Comparison of ENCODE assay signal across 8 mouse cellular contexts in genomic region chr9:106417841-106418625, GRCm38 (mm10). TPM values are rescaled to one million over a fixed set of nuclear protein-coding genes. Genes with fewer than 3 reads are reported as not detected.
DNase-seq lines count a peak whose midpoint lies in the region; ATAC-seq and TF ChIP-seq lines count a peak whose summit lies in the region.

No protein-coding gene starts in this region.

- ATAC-seq in hematopoietic stem cell, adult 5-6 weeks (replicated peaks in 1 of 2; ENCODE audit: insufficient read depth in 1 of 2, low FRiP score in 2 of 2, low TSS enrichment in 1 of 2, low read depth in 1 of 2, poor library complexity in 2 of 2, severe bottlenecking in 2 of 2), result peak; percentile 38 to 46

- TF ChIP-seq POLR2A in lung, adult 2 months (IDR thresholded peaks at IDR 0.05; ENCODE audit: borderline replicate concordance, extremely low read depth, low read depth, low read length), result no peak

- peaks cover 9% of the 10 kb centered on the region for H3K4me1 ChIP-seq in lung, adult 2 months (ENCODE audit: control insufficient read depth, insufficient read depth, low read length)

- no peak for TF ChIP-seq CTCF in lung, adult 2 months (IDR thresholded peaks at IDR 0.05; ENCODE audit: insufficient read depth, low read length)

- H3K4me3 ChIP-seq in lung, adult 2 months (replicated peaks; ENCODE audit: extremely low read depth, low read depth, low read length), result peak overlapping the region; percentile 6

- 16% methylated on average over 29 of the region's 29 CpGs for WGBS in lung, adult 2 months

- DNase-seq in ES-CJ7 (ENCODE audit: low read depth, low spot score), result peak; percentile 52
- DNase-seq in cerebellum, adult 8-10 months, result peak; percentile 72
- peak; percentile 96 to 98 for DNase-seq in frontal cortex, adult 2 months (ENCODE audit: extremely low spot score in 1 of 2, low spot score in 1 of 2)
- peak; percentile 69 for DNase-seq in layer of hippocampus, adult 9-10 months (ENCODE audit: low spot score)
- peak; percentile 57 for DNase-seq in lung, adult 2 months
- DNase-seq in ovary, adult 18-20 months (ENCODE audit: low spot score), result peak; percentile 83
- DNase-seq in urinary bladder, postnatal 14 days (ENCODE audit: low spot score), result peak; percentile 77

RNA-seq across cellular contexts. Expression of gene Rpl29, which starts 11.2 kb away (rescaled TPM):
- polyA plus RNA-seq in frontal cortex, adult 2 months (2012; rRNA removed), result 727 and 762 TPM in 2 replicates
- 1,352 and 1,409 TPM in 2 replicates for total RNA-seq in hematopoietic stem cell, adult 5-6 weeks (2017)
- 288 and 319 TPM in 2 replicates for polyA plus RNA-seq in lung, adult 2 months (2012; rRNA removed)

RNA-seq across cellular contexts. Expression of gene Acy1, which starts 20.1 kb away (rescaled TPM):
- 9.8 and 9.9 TPM in 2 replicates for polyA plus RNA-seq in frontal cortex, adult 2 months (2012; rRNA removed)
- total RNA-seq in hematopoietic stem cell, adult 5-6 weeks (2017), result 16.5 and 26.3 TPM in 2 replicates
- 6.5 and 10.0 TPM in 2 replicates for polyA plus RNA-seq in lung, adult 2 months (2012; rRNA removed)

RNA-seq across cellular contexts. Expression of gene Abhd14b, which starts 29.2 kb away (rescaled TPM):
- polyA plus RNA-seq in frontal cortex, adult 2 months (2012; rRNA removed), result 29.0 and 36.5 TPM in 2 replicates
- total RNA-seq in hematopoietic stem cell, adult 5-6 weeks (2017), result 19.0 and 20.3 TPM in 2 replicates
- 80.0 and 80.9 TPM in 2 replicates for polyA plus RNA-seq in lung, adult 2 months (2012; rRNA removed)

RNA-seq across cellular contexts. Expression of gene Abhd14a, which starts 29.4 kb away (rescaled TPM):
- polyA plus RNA-seq in frontal cortex, adult 2 months (2012; rRNA removed), result 73.6 and 78.1 TPM in 2 replicates
- total RNA-seq in hematopoietic stem cell, adult 5-6 weeks (2017), result 22.5 and 32.4 TPM in 2 replicates
- 27.2 and 34.4 TPM in 2 replicates for polyA plus RNA-seq in lung, adult 2 months (2012; rRNA removed)

RNA-seq across cellular contexts. Expression of gene Pcbp4, which starts 35.1 kb away (rescaled TPM):
- polyA plus RNA-seq in frontal cortex, adult 2 months (2012; rRNA removed), result 220 and 253 TPM in 2 replicates
- 2.1 and 3.3 TPM in 2 replicates for total RNA-seq in hematopoietic stem cell, adult 5-6 weeks (2017)
- polyA plus RNA-seq in lung, adult 2 months (2012; rRNA removed), result 68.5 and 70.7 TPM in 2 replicates

Comparison
In these comparisons a context has a peak if more than half of its experiments do, and no peak if none do; other contexts are left out.
1. Peak in every context shown above with its lines: DNase-seq, ATAC-seq and H3K4me3 ChIP-seq.